Mouse (Mus musculus): ENCODE measurements around the gene Upk1a. TPM values are rescaled to one million over a fixed set of nuclear protein-coding genes. Genes with fewer than 3 reads are reported as not detected.

Gene Upk1a
- total and polyA plus RNA-seq, 3 experiments, result 0.54 to 1.6 TPM; not detected in 1

GRCm38 (mm10) chr7:30599933-30600353 is 12.7 kb downstream of the Upk1a start (continued):
- TF ChIP-seq ZNF384 (IDR thresholded peaks at IDR 0.05; ENCODE audit: low read depth, low read length), result no peak
- peak; percentile 70 for TF ChIP-seq HCFC1 (IDR thresholded peaks at IDR 0.05; ENCODE audit: low read depth, low read length)
- TF ChIP-seq ELF1 (IDR thresholded peaks at IDR 0.05; ENCODE audit: low read depth, low read length), result no peak
- TF ChIP-seq USF2 (IDR thresholded peaks at IDR 0.05; ENCODE audit: borderline replicate concordance in 1 of 2, insufficient read depth in 1 of 2, low read depth in 1 of 2, low read length in 2 of 2), result no peak
- no peak for TF ChIP-seq CTCF (IDR thresholded peaks at IDR 0.05 in 2 of 3, conservative IDR thresholded peaks at IDR 0.05 in 1 of 3; ENCODE audit: control insufficient read depth in 1 of 3, insufficient read depth in 1 of 3, low read depth in 2 of 3, low read length in 3 of 3, poor library complexity in 1 of 3, severe bottlenecking in 1 of 3)
- 0 out of 2 replicates have a peak, but pooled peaks have one; percentile 32 for TF ChIP-seq RCOR1 (IDR thresholded peaks at IDR 0.05; ENCODE audit: low read depth, low read length)
- TF ChIP-seq EP300 (IDR thresholded peaks at IDR 0.05; ENCODE audit: low read depth in 1 of 2, low read length in 2 of 2), result no peak

DNA sequence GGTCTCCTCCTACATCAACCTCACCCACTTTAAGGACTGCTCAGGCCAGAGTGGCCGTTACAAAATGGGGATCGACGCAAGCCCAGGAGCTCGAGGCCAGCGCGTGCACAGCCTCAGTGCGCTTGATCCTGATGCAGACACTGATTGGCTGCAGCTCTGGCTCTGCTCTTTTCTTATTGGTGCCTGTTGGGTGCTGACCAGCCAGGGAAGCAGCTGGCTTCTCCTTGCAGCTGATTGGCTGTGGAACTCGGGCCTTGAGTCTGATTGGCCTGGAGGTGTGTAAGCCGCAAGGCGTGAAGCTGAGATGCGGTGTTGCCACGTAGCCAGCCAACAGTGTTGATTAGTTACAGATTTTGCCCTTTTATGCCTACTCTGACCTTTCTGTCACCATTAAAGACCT is 13.9 kb downstream of the Upk1a start, which contains the start of gene Zbtb32:
Gene Zbtb32, minus strand, starts transcription at position 124 of the 400 bp plus-strand sequence.
- H3K9ac ChIP-seq (ENCODE audit: control insufficient read depth, low read depth, low read length, poor library complexity, severe bottlenecking), result peak within 1 kb of the TSS; percentile 79
- H3K27me3 ChIP-seq (ENCODE audit: control insufficient read depth in 1 of 2, insufficient read depth in 2 of 2, low read length in 2 of 2), result no peaks in the 10 kb centered on the region
- H3K36me3 ChIP-seq (ENCODE audit: control insufficient read depth in 1 of 2, insufficient read depth in 2 of 2, low read length in 2 of 2), result peaks cover 0 to 6% of the 10 kb centered on the region in 2 experiments; a peak in 2 of 4 replicates
- TF ChIP-seq UBTF (IDR thresholded peaks at IDR 0.05; ENCODE audit: borderline replicate concordance, insufficient read depth, low read depth, low read length) (no peak), NELFE (IDR thresholded peaks at IDR 0.05; ENCODE audit: low read depth, low read length) (no peak), MXI1 (IDR thresholded peaks at IDR 0.05; ENCODE audit: low read depth, low read length) (no peak), KAT2A (conservative IDR thresholded peaks at IDR 0.05; ENCODE audit: low read depth, low read length) (no peak), RAD21 (IDR thresholded peaks at IDR 0.05; ENCODE audit: low read depth, low read length) (no peak), SMC3 (IDR thresholded peaks at IDR 0.05; ENCODE audit: low read depth, low read length) (no peak), BHLHE40 (IDR thresholded peaks at IDR 0.05; ENCODE audit: borderline replicate concordance, low read depth, low read length) (no peak), NRF1 (IDR thresholded peaks at IDR 0.05; ENCODE audit: insufficient read depth, low read depth, low read length, poor library complexity, severe bottlenecking) (no peak), TBP (IDR thresholded peaks at IDR 0.05; ENCODE audit: low read depth, low read length) (no peak), USF1 (IDR thresholded peaks at IDR 0.05; ENCODE audit: low read depth, low read length) (no peak), MAX (IDR thresholded peaks at IDR 0.05; ENCODE audit: low read length) (no peak), ETS1 (IDR thresholded peaks at IDR 0.05; ENCODE audit: low read depth, low read length) (no peak), POLR2AphosphoS2 (IDR thresholded peaks at IDR 0.05; ENCODE audit: low read length) (no peak), GABPA (IDR thresholded peaks at IDR 0.05; ENCODE audit: low read depth, low read length) (no peak), ZKSCAN1 (IDR thresholded peaks at IDR 0.05; ENCODE audit: low read depth, low read length) (no peak), RCOR1 (IDR thresholded peaks at IDR 0.05; ENCODE audit: low read depth, low read length) (no peak), GATA1 (IDR thresholded peaks at IDR 0.05; ENCODE audit: low read depth, low read length) (no peak)
- H3K9me3 ChIP-seq (replicated peaks; ENCODE audit: insufficient read depth, low read length), result no peaks in the 10 kb centered on the region
- H3K4me3 ChIP-seq (ENCODE audit: control insufficient read depth in 1 of 2, insufficient read depth in 1 of 2, low read depth in 2 of 2, low read length in 2 of 2), result peak within 1 kb of the TSS; percentile 50 to 51
- H3K79me2 ChIP-seq (ENCODE audit: control insufficient read depth, insufficient read depth, low read length, poor library complexity), result no peaks in the 10 kb centered on the region; the same call in 1 of the 2 replicates
- H3K27ac ChIP-seq (ENCODE audit: control insufficient read depth, low read depth, low read length), result peak within 1 kb of the TSS; percentile 82
- peak; percentile 39 for DNase-seq (ENCODE audit: low read depth, low spot score)
- peaks cover 2 to 13% of the 10 kb centered on the region in 2 experiments; a peak in 3 of 4 replicates for H3K4me1 ChIP-seq (ENCODE audit: control insufficient read depth in 1 of 2, insufficient read depth in 2 of 2, low read length in 2 of 2)

All from MEL (cell line).